Mouse (Mus musculus) thymus, postnatal 0 days (tissue): ENCODE data around the gene Crlf1. TPM values are rescaled to one million over a fixed set of nuclear protein-coding genes. Genes with fewer than 3 reads are reported as not detected.
A peak's percentile ranks its signal among the peaks of the same experiment; 100 is the strongest.
"Not testable (repeated sequence)": the region's sequence is repeated elsewhere in the genome, so short reads cannot be mapped to it uniquely, and the experiment has no call there.

Experiments
- DNase-seq: peaks from one replicate; pipeline ENCODE4 v3.0.0-alpha.2; 2015; ENCODE audit warnings: low spot score
- polyA plus RNA-seq: library from polyadenylated mRNA; unstranded; fragments of >200 nt; fragmentation: Nextera tagmentation; extraction: Ambion mirVana; gene quantifications from 2 replicates; pipeline ENCODE4 v1.2.1, GENCODE M21; 2015

The Crlf1 gene
- polyA plus RNA-seq, 1 experiment from 2014 or later: 0.27 TPM

DNA sequence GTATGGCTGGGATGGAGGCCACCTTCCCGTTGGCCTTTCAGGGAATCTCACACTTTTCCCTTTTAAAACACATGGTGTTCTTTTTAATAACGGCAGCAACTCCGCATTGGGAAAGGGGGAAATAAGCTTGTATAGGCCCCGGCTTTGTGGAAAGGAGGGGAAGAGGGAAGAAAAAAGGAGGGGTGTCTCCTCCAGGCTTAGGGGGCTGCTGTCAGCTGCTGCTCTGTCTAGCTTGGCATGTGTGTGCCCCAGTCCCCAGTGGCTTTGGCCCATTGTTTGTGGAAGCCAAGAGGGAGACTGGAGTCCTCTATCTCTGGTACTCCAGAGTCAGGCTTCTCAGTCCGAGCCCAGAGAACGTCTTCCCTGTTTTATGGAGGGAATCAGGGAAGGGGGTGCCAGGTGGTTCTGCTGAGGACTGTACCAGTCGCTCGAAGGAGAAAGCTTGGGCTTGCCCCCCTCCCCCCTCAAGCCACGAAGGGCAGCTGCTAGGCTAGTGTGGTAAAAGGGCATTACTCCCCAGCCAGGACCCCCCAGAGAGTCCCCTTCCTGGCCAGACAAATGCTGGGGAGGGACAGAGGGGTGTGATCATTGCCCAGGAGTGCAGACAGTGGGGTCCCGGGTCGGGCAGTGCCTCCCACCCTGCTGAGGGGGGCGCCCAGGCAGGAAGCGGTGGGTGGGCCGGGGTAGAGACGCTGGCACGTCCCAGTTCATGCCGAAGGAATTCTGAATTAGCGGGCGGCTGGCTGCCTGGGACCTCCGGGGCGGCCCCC, 2.2 kb downstream of the Crlf1 start:
- no peak for DNase-seq

- no peak for DNase-seq
Measured at GRCm38 (mm10) chr8:70495771-70496062, 2.8 kb downstream of the Crlf1 start.

- DNase-seq: peak; percentile 61
Measured at GRCm38 (mm10) chr8:70500386-70501301, 7.7 kb downstream of the Crlf1 start.

DNA sequence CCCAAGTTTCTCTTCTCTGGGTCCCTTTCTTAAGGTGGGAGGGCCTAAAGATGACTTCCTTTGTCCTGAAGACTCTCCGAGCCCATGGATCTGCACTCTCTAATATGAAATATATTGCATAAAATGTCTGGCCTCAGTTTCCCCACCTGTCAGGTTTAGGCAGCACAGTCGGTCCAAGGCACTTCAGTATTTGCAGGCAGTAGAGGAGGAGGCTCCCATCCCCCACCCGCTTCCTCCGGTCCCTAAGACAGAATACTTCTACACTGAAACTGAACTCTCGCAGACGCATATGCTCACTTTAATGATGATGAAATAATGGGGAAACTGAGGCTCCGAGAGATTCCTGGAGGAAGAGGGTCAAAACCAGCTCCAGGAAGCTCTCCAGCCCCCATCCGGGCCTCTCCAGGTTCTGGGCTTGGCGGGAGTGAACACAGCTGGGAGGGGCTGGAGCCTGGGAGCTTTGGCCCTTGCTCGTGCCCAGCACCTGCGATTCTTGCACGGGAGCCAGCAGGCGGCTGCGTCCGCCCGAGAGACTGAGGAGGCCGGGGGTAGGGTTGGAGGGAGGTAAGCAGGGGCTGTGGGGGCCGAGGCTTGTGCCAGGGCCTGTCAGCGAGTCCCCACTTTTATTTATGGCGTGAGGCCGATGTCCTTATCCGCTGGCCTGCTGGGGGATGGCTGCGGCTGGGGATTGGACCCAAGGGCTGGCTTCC, 9.0 kb downstream of the Crlf1 start:
- no peak for DNase-seq

- DNase-seq: no peak
Measured at GRCm38 (mm10) chr8:70502540-70502939, 9.6 kb downstream of the Crlf1 start.

- DNase-seq: peak; percentile 70
Measured at GRCm38 (mm10) chr8:70503062-70503750, 10.2 kb downstream of the Crlf1 start.

DNA sequence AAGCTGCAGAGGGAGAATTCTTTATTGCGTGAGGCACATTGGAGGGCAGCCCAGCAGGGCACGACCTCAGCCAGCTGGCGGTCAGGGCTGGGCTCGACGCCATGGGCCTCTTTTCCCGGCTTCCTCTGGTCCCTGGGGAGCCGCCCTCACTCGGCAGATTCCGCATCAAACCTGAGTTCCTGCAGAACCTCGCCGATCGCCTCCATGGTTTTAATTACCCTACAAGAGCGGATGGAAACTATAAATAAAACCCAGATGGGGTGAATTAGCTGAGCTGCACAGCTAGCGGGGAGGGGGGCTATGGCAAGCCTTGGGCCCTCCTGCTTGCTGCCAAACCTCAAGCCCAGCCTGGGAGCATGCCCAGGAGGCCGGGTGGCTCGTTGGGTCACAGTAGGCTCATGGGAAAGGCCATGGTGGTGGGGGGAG, 11.3 kb downstream of the Crlf1 start:
- DNase-seq: no peak

- DNase-seq: peak; percentile 81
Measured at GRCm38 (mm10) chr8:70504851-70505250, 11.9 kb downstream of the Crlf1 start.

DNA sequence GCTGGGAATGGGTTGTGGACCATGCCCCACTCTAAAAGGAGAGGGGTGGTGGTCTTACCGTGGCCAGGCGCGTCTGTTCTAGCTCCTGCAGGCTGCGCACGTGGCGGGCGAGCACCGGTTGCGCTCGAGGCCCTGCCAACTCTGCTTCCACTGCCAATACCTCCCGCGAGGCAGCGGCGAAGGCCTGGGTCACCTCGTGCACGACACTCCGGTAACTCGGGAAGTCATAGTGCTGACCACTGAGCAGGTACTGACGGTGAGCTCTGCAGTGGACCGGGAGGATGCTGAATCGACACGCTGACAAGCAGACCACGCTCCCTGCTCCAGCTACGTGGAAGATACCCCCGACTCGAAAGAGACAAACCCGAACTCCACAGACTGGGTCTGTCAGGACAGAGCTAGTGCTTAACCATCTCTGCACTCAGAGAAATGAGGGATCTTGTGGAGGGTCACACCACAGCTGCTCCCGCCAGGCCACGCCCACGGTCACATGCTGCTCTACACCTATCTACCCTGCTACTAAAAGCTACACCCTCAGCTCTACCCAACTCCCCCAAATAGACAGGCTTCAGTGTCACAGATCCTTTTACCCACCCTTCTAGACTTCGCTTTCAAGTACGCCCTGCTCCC, 12.9 kb downstream of the Crlf1 start:
- DNase-seq: no peak

- peak; percentile 93 for DNase-seq
Measured at GRCm38 (mm10) chr8:70506328-70507026, 13.5 kb downstream of the Crlf1 start, which contains the start of gene Rex1bd. Gene Rex1bd, minus strand, starts transcription at chr8:70506752.

DNA sequence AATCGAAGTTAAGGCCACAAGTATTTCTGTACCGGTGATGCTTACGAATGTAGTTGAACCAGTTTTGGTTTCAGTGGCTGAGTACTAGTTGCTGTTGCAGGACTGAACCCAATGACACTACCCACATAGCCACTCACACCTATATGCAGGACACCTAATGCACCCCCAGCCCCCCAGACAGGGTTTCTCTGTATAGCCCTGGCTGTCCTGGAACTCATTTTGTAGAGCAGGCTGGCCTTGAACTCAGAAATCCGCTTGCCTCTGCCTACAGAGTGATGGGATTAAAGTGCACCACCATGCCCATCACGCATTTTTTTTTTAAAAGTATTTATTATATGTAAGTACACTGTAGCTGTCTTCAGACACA, 14.1 kb downstream of the Crlf1 start:
- no peak for DNase-seq

GRCm38 (mm10) chr8:70509281-70509952, 16.5 kb downstream of the Crlf1 start:
- no peak for DNase-seq

- peak; percentile 98 for DNase-seq
Measured at GRCm38 (mm10) chr8:70510228-70510915, 17.4 kb downstream of the Crlf1 start, which contains the start of gene Uba52. Gene Uba52, minus strand, starts transcription at chr8:70510801.

DNA sequence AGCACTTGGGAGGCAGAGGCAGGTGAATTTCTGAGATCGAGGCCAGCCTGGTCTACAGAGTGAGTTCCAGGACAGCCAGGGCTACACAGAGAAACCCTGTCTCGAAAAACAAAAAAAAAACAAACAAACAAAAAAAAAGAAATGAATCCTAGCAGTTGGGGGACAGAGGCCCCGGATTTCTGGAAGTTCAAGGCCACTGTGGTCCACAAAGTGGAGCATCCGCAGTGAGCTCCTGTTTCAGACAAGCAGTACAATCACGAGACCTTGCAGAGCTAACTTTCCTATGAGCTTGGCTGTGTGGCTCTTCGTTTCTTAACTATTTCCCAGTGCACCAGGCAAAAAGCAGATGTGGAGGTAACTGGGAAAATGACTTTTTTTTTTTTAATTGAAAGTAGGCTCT, 18.2 kb downstream of the Crlf1 start:
- not testable (repeated sequence) for DNase-seq

GRCm38 (mm10) chr8:70511770-70512169, 18.8 kb downstream of the Crlf1 start:
- DNase-seq: no peak

DNA sequence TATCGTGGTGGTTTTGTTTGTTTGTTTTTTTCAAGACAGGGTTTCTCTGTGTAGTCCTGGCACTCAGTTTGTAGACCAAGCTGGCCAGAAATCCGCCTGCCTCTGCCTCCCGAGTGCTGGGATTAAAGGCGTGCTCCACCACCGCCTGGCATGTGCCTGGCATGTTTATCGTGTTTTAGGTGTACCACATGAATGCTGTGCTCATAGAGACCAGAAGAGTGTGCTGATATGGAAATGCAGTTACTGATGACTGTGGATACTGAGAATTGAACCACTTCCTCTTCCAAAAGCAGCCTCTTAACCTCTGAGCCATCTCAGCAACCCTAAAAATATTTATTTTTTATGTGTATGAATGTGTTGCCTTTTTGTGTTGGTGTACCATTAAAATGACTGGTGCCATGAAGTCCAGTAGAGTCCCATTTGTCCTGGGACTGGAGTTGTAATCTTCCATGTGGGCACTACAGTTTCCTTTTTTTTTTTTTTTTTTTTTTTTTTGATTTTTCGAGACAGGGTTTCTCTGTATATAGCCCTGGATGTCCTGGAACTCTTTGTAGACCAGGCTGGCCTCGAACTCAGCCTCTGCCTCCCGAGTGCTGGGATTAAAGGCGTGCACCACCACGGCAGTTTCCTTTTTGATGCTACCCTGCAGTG, 19.4 kb downstream of the Crlf1 start:
- no peak for DNase-seq

- no peak for DNase-seq
Measured at GRCm38 (mm10) chr8:70513441-70513840, 20.5 kb downstream of the Crlf1 start.

GRCm38 (mm10) chr8:70517940-70518643, 25.1 kb downstream of the Crlf1 start:
- DNase-seq: no peak
